Mouse (Mus musculus): ENCODE measurements around the gene Cep104.

DNA sequence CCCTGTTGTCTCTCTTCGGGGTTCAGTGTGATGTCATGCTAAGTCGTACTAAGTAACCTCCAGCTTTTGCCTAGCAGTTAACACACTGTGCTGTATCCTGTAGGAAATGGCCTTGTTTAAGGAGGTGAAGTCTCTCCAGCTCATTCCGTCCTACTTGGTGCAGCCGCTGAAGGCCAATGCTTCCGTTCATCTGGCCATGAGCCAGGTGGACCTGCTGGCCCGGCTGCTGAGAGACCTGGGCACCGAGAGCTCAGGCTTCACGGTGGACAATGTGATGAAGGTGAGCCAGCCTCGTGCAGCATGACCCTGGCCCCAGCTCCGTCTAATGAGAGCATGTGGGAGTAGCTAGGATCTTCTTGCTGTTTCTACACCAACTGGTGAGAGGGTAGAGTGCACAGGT is 17.7 kb downstream of the Cep104 start:
- no peak for TF ChIP-seq CTCF (IDR thresholded peaks at IDR 0.05; ENCODE audit: low read depth)
- TF ChIP-seq EP300 (IDR thresholded peaks at IDR 0.05; ENCODE audit: low read depth), result no peak

Measured in liver, embryonic 14.5 days (tissue).